Mouse (Mus musculus) T-cell, adult 66 days (primary cell): ENCODE data around the gene Clptm1. TPM values are rescaled to one million over a fixed set of nuclear protein-coding genes. Genes with fewer than 3 reads are reported as not detected.

Experiments
- total RNA-seq, 2 experiments: library from RNA; stranded (reverse); gene quantifications; 3 replicates in 1 of 2; 4 replicates in 1 of 2; pipeline ENCODE4 v1.2.4; 2023

Gene Clptm1
- total RNA-seq: 10 to 100 TPM; 80.3 to 82.2 TPM

DNA sequence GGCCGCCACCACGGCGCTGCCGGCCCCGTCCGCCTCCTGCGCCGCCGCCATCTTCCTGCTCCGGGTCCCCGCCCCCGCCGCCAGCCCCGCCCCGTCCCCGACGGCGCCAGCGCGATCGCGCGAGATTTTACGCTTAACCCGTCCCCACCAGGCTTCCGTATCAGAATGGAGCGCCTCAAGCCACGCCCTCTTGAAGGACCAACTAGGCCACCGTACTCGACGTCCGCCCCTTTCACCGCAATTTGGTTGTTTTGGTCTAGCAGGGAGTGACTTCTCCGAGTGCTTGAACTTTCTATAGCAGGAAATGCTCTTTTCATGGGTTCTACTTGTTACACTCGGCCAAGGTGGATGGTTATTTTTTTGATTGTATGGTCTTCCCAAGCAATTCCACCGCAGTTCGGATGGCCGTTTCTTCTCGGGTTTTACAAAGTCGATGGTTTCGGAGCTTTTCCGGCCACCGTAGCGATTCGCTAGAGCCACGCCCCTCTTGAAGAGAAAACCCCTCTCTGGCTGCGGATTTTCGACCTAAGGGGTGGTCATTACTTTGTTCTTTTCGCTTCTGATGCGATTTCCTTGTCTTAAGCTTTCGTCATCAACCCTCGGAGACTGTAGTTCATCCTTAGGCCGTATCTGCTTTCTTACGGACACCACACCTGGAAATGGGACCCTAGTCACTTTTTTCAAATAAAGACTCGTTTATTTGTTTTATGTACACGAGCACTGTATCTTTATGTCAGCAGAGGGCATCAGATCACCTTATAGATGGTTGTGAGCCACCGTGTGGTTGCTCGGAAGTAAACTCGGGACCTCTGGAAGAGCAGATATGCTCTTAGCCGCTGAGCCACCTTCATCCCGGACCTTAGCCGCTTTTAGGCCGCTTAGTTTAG, at the start of gene Clptm1:
Clptm1 (minus strand) TSS at position 79 of the 887 bp plus-strand sequence.

DNA sequence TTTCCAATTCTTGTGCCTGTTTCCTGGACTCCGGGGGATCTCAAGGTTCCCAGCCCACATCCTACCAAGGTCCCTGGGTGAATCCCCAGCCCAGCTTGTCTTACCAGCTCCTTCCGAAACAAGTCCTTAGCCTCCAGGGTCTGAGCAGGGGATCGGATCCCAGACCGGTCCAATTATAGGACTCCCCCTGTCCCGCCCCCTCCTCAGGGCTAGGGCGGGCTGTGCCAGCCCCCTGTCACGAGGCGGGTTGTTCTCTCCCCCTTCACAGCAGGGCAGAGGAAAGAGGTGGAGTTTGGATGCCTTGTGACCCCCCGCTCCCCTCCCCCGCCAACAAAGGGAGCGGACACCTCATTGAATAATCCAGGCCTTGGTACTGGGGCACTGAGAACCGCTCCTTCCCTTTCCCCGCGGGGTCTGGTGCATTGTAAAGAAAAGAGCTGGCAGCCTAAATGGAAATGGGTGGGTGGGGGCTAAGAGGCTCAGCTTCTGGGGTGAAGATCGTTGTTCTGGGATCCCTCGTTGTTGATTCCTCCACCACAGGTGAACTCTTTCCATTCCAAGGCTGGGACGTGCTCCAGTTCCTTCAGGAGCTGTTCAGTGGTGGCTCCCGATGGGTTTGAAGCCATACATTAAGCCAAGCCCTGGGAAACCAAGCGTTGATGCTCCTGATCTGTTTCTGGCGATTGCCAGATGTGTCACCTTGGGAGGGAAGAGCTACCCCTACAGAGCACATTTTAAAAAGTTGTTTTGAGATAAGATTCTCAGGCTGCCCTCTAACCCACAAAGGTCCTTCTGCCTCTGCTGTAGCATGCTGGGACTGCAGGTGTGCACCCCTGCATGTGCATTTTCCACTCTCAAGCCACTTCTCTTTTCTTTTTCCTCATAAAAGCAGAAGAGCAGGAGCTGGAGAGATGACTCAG, 34.3 kb upstream of the Clptm1 start, which contains the start of gene Apoe:
Apoe (minus strand) TSS at position 282 of the 920 bp plus-strand sequence.

DNA sequence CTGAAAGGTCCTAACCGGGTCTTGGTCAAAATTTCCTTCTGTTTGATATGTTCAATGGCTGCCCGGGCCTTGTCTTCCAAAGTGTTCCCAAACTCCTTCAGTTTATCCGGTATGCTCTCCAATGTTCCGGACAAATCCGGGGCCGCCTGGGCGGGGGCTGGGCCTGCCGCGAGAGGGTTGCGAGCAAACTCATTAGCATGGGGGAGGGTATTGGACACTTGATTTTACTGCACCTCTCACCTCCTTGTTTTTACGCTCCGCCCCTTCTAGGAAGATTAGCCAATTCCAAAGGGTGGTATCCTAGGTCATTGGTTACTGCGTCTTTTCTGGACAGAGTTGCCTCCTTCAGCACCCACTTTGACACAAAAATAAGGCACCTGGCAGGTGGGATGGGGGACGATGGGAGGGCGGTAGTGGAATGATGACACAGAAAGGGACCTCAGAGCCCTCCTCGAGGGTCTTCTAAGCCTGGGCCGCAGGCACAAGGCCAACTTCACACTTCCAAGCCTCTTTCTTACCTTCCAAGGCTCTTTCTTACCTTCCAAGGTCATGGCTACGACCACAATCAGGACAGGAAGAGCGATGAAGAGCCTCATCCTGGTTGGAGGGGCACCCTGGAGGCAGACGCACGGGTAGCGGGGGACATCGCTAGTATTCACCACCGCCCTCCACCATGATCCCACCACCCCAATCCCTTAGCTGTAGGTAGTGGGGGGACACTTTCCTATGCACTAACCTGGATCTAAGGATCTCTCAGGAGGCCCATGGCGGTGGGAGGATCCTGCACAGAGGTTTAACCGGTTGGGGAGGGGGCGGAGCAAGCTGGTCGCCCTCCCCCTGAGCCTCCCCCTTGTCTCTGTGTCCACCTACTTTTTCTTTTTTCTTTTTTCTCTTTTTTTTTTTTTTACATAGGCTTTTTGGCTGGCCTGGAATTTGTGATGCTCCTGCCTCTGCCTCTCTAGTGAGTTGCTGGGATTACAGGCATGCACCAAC, 27.3 kb upstream of the Clptm1 start, which contains the start of gene Apoc1:
Apoc1 (minus strand) TSS at position 788 of the 993 bp plus-strand sequence.

DNA sequence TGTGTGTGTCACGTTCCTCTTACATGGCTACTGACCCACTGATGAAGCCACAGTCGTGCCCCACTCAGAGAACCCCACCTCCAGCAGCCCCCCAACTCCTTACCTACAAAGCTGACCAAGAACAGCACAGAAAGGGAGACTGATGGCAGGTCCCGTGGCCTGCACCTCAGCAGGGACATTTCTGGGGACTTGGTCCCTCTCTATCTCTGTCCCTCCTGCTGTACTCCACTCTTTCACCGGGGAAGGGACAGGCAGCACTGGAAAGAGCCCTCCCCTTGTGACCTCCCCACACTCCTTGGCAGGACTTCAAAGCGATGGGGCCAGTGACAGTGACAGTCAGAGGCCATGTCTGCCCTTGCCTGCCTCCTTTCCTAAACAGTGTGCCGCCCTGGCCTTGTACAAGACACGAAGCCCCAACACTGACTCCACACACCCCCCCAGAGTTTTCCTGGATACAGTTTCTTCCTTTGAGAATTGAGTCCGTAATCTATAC, 16.4 kb upstream of the Clptm1 start, which contains the start of the genes Gm44805 and Apoc4:
Gm44805 (minus strand) TSS at position 222 of the 493 bp plus-strand sequence.
Apoc4 (minus strand) TSS at position 278 of the 493 bp plus-strand sequence.

DNA sequence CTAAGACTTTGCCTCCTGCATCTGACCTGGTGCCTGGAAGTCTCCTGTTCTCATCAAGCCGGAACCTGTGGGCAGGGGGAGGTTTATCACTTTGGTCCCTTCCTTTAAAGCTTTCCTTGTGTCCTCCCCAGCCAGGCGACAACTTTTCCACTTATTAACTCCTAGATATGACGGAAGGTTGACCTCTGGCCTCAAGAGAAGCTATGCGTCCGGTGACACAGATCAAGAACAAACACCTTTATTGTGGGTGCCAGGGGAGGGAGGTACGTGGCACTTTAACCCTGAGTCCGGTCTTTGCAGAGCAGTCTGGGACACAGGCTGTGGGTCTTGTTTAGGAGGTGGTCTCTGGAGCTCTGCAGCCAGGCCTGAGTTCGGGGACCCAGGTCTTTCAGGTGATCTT, 13.0 kb upstream of the Clptm1 start, which contains the start of gene Apoc2:
Apoc2 (minus strand) TSS at position 70 of the 400 bp plus-strand sequence.

DNA sequence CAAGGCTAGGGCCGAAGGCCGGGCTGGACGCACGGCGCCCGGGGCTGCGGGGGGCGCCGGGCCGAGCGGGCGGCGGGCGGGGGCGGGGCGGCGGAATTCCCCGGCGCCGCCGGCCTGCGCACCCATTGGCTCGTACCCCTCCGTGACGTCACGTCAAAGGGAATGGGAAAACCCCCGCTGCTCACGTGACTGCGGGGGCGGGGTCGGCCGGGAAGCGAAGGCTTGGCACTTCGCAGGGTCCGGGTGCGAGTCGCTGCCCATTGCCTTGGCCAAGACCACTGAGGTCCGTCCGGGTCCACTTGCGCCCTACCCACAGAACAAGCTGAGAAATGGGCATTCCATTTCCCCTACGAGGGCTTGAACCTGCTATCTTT, 35.5 kb downstream of the Clptm1 start, which contains the start of gene Relb:
Relb (minus strand) TSS at position 78 of the 374 bp plus-strand sequence.

DNA sequence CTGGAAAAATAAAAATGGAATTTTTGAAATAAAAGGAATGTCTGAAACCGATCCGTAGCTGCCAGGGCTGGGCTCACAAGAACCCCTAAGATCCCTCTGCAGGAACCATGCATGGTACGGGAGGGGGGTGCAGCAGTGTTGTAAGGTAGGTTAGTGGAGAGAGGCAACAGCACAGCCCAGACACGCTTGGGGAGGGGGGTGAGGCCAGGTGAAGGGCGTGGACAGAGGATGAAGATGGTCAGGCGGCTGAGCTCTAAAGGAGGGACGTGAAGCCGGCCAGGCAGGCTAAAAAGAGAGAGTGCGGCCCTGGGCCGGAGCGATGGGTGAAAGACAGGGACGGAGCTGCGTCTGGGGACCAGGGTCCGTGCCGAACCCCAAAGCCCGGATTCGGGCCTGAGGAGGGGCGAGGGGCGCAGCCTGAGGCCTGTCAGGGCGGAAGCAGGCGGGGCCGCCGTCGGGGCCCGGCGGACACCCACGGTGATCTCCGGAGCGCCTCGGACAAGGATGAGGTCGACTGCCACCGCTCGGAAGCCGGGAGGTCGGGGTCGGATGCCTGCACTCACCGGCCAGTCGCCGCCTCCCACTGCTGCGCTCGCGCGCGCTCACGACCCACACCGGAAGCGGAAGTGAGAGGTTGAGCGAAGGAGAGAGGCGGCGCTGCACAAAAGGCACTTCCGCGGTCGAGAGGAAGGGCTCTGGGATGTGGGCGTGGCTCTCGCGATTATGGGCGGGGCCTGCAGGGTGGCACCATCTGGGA, 60.8 kb downstream of the Clptm1 start, which contains the start of gene Clasrp:
Clasrp (minus strand) TSS at position 638 of the 757 bp plus-strand sequence.

Other genes with a start within 250 kb of the Clptm1 start
- gene Mark4, start 206.2 kb downstream of the Clptm1 start, total RNA-seq: 10 to 100 TPM; 25.0 to 29.2 TPM
- not detected for gene Exoc3l2, start 201.7 kb downstream of the Clptm1 start, total RNA-seq
- 1 to 10 TPM; 4.8 to 5.1 TPM for gene Bloc1s3, start 156.7 kb downstream of the Clptm1 start, total RNA-seq
- gene Trappc6a, start 156.6 kb downstream of the Clptm1 start, total RNA-seq: 10 to 100 TPM; 19.2 to 22.3 TPM
- under 1 TPM in 1 of 2 experiments, not detected in 1; 0.38 TPM for gene Nkpd1, start 147.2 kb downstream of the Clptm1 start, total RNA-seq
- gene Ppp1r37, start 102.0 kb downstream of the Clptm1 start, total RNA-seq: 10 to 100 TPM; 54.3 to 60.4 TPM
- gene Zfp296, start 87.7 kb downstream of the Clptm1 start, total RNA-seq: 1 to 10 TPM; 2.5 TPM
- gene Gemin7, start 87.4 kb downstream of the Clptm1 start, total RNA-seq: 10 to 100 TPM; 50.9 to 57.8 TPM
- gene Clasrp, start 60.5 kb downstream of the Clptm1 start, total RNA-seq: 10 to 100 TPM; 85.5 to 85.6 TPM
- 10 to 100 TPM; 50.3 to 55.7 TPM for gene Relb, start 35.6 kb downstream of the Clptm1 start, total RNA-seq
- not detected for gene Apoc2, start 12.9 kb upstream of the Clptm1 start, total RNA-seq
- not detected for gene Gm44805, start 16.4 kb upstream of the Clptm1 start, total RNA-seq
- not detected for gene Apoc4, start 16.4 kb upstream of the Clptm1 start, total RNA-seq
- 1 to 10 TPM in 1 of 2 experiments, not detected in 1; 1.7 TPM for gene Apoc1, start 27.6 kb upstream of the Clptm1 start, total RNA-seq
- gene Apoe, start 34.2 kb upstream of the Clptm1 start, total RNA-seq: 10 to 100 TPM; 28.3 to 31.4 TPM
- 10 to 100 TPM; 55.3 to 66.2 TPM for gene Tomm40, start 50.4 kb upstream of the Clptm1 start, total RNA-seq
- gene Nectin2, start 85.5 kb upstream of the Clptm1 start, total RNA-seq: under 1 TPM in 1 of 2 experiments, not detected in 1; 0.38 TPM
- under 1 TPM in 1 of 2 experiments, not detected in 1; 0.24 TPM for gene Bcam, start 106.0 kb upstream of the Clptm1 start, total RNA-seq
- gene Cblc, start 131.8 kb upstream of the Clptm1 start, total RNA-seq: not detected
- gene Bcl3, start 157.7 kb upstream of the Clptm1 start, total RNA-seq: 10 to 100 TPM; 29.5 to 32.2 TPM
- not detected for gene Gm19345, start 187.0 kb upstream of the Clptm1 start, total RNA-seq
- gene Ceacam16, start 196.3 kb upstream of the Clptm1 start, total RNA-seq: under 1 TPM; 0.36 to 0.90 TPM
- not detected for gene Ceacam19, start 222.9 kb upstream of the Clptm1 start, total RNA-seq